7 mouse cellular contexts compared by ENCODE assay signal in genomic region chr6:34910371-34911219, GRCm38 (mm10). TPM values are rescaled to one million over a fixed set of nuclear protein-coding genes. Genes with fewer than 3 reads are reported as not detected.
DNase-seq lines count a peak whose midpoint lies in the region; ATAC-seq lines count a peak whose summit lies in the region.

TSS of gene Wdr91 (minus strand) at chr6:34910876.

- no peaks in the 10 kb centered on the region for H3K9me3 ChIP-seq in intestine, embryonic 16.5 days (ENCODE audit: control insufficient read depth, low read length)
- H3K9me3 ChIP-seq in midbrain, embryonic 11.5 days (ENCODE audit: control insufficient read depth, low read length): no peaks in the 10 kb centered on the region

- DNase-seq in adrenal gland, adult 2 months: peak; percentile 95
- peak; percentile 90 for DNase-seq in embryo, embryonic 11.5 days (ENCODE audit: low read depth, low spot score)
- DNase-seq in gastrocnemius, postnatal 4 days (ENCODE audit: low spot score in 2 of 2): peak; percentile 89 to 96
- DNase-seq in left cerebral cortex, postnatal 36 days (ENCODE audit: low spot score in 2 of 2): peak; percentile 91 to 92
- peak; percentile 100 for DNase-seq in midbrain, embryonic 11.5 days (ENCODE audit: low spot score, missing footprints)
- DNase-seq in skeletal muscle tissue, adult 2 months (ENCODE audit: low read depth, low spot score): peak; percentile 88

- 0 out of 2 replicates have a peak, but pooled peaks cover 12% of the 10 kb centered on the region for H3K36me3 ChIP-seq in intestine, embryonic 16.5 days (ENCODE audit: control insufficient read depth, insufficient read depth, low read length)
- 0 out of 2 replicates have a peak, but pooled peaks cover 3% of the 10 kb centered on the region for H3K36me3 ChIP-seq in midbrain, embryonic 11.5 days (ENCODE audit: control insufficient read depth, insufficient read depth, low read length)

- no peaks in the 10 kb centered on the region for H3K27me3 ChIP-seq in intestine, embryonic 16.5 days (replicated peaks; ENCODE audit: control insufficient read depth, insufficient read depth, low read length)
- H3K27me3 ChIP-seq in midbrain, embryonic 11.5 days (ENCODE audit: control insufficient read depth, insufficient read depth, low read length): no peaks in the 10 kb centered on the region

- under 1% methylated on average over 64 of the region's 64 CpGs for WGBS in intestine, embryonic 16.5 days
- under 1% methylated on average over 64 of the region's 64 CpGs for WGBS in midbrain, embryonic 11.5 days

- intact Hi-C loops in left cerebral cortex, postnatal 36 days (cut with DNase I): loop anchor here (5.0 kb wide), 1 partner anchor 33 kb away; the partner anchor contains the start of gene Cyren

- peak; percentile 92 for ATAC-seq in intestine, embryonic 16.5 days
- ATAC-seq in midbrain, embryonic 11.5 days (ENCODE audit: low FRiP score): peak; percentile 95

- peaks cover 6% of the 10 kb centered on the region for H3K4me1 ChIP-seq in intestine, embryonic 16.5 days (ENCODE audit: control insufficient read depth, insufficient read depth, low read length)
- peaks cover 8% of the 10 kb centered on the region; the same call in 1 of the 2 replicates for H3K4me1 ChIP-seq in midbrain, embryonic 11.5 days (ENCODE audit: control insufficient read depth, insufficient read depth, low read length)

- H3K4me2 ChIP-seq in intestine, embryonic 16.5 days (ENCODE audit: low read depth, low read length): peak within 1 kb of the TSS; percentile 70
- H3K4me2 ChIP-seq in midbrain, embryonic 11.5 days: peak within 1 kb of the TSS; percentile 49

- H3K27ac ChIP-seq in intestine, embryonic 16.5 days (ENCODE audit: low read length): peak within 1 kb of the TSS; percentile 75
- H3K27ac ChIP-seq in midbrain, embryonic 11.5 days (ENCODE audit: low read depth, low read length): peak within 1 kb of the TSS; percentile 70; the same call in 1 of the 2 replicates

- peak within 1 kb of the TSS; percentile 80 for H3K4me3 ChIP-seq in intestine, embryonic 16.5 days (ENCODE audit: low read length)
- peak within 1 kb of the TSS; percentile 66 for H3K4me3 ChIP-seq in midbrain, embryonic 11.5 days (ENCODE audit: low read depth, low read length)

- H3K9ac ChIP-seq in intestine, embryonic 16.5 days (ENCODE audit: low read depth, low read length): peak within 1 kb of the TSS; percentile 77
- H3K9ac ChIP-seq in midbrain, embryonic 11.5 days (ENCODE audit: low read length): peak within 1 kb of the TSS; percentile 75

RNA-seq across cellular contexts. Expression of gene Wdr91, which starts in this region (rescaled TPM):
- 10 to 100 TPM; 16.7 to 17.0 TPM for total RNA-seq in adrenal gland, adult 2 months (2021)
- polyA plus RNA-seq in adrenal gland, adult 2 months (2012; rRNA removed): 10.5 and 12.7 TPM in 2 replicates
- total RNA-seq in gastrocnemius, postnatal 4 days (2021): 10 to 100 TPM; 17.5 to 18.7 TPM
- 7.2 and 7.5 TPM in 2 replicates for polyA plus RNA-seq in intestine, embryonic 16.5 days (2015; fragmentation: Nextera tagmentation; extraction: Ambion mirVana)
- total RNA-seq in left cerebral cortex, postnatal 36 days (2021): 10 to 100 TPM; 33.4 to 34.6 TPM
- polyA plus RNA-seq in midbrain, embryonic 11.5 days (2014; fragmentation: Nextera tagmentation; extraction: Ambion mirVana): 9.8 and 10.4 TPM in 2 replicates

Comparison
In these comparisons a context has a peak if more than half of its experiments do, and no peak if none do; other contexts are left out.
1. Peak in every context shown above with its lines: DNase-seq, ATAC-seq, H3K4me3 ChIP-seq and H3K27ac ChIP-seq.